Mouse (Mus musculus) layer of hippocampus, adult 2 months (tissue): ENCODE data around the gene Abr. TPM values are rescaled to one million over a fixed set of nuclear protein-coding genes. Genes with fewer than 3 reads are reported as not detected.

Source experiments
- DNase-seq, 2 experiments: peaks; one replicate each; pipeline ENCODE4 v3.0.0; 2022; ENCODE audit warnings: low spot score in 2 of 2
- H3K27ac ChIP-seq: fragments of 200-600 bp; 2 replicates; pipeline ENCODE4 v1.8.1; 2022
- H3K4me3 ChIP-seq: fragments of 200-600 bp; 2 replicates; pipeline ENCODE4 v1.8.1; 2022; ENCODE audit warnings: mild to moderate bottlenecking
- CTCF ChIP-seq: fragments of 200-600 bp; conservative IDR thresholded peaks from 2 replicates; pipeline ENCODE4 v1.8.1; 2022; ENCODE audit warnings: antibody characterized with exemption, mild to moderate bottlenecking, moderate library complexity
- total RNA-seq, 2 experiments: library from RNA; stranded (reverse); gene quantifications; 2 replicates each; pipeline ENCODE4 v1.2.3; 2021

Gene Abr
- total RNA-seq, 2 experiments from 2014 or later: 528 to 537 TPM

DNA sequence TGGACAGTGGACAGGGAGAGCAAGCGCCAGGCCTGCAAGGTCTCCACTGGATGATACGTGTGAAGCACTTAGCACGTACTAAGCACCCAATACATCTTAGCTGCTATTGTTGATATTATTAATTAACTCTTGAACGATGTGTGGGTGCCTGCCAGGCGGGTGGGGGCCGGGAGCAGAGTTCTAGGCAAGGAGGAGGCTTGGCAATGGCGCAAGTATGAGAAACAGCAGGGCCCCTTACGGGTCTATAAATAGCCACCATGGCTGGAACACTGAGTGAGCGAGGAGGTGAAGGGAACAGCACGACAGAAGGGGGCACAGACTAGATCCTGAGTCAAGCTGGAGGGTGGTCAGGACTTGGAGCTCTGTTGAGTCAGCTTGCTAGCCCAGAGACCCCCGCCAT, 107.0 kb downstream of the Abr start:
- peak overlapping the region; percentile 91 for H3K27ac ChIP-seq
- peak in 1 of 2 experiments; percentile 67 for DNase-seq
- no peak for TF ChIP-seq CTCF
- H3K4me3 ChIP-seq: no peak overlapping the region

DNA sequence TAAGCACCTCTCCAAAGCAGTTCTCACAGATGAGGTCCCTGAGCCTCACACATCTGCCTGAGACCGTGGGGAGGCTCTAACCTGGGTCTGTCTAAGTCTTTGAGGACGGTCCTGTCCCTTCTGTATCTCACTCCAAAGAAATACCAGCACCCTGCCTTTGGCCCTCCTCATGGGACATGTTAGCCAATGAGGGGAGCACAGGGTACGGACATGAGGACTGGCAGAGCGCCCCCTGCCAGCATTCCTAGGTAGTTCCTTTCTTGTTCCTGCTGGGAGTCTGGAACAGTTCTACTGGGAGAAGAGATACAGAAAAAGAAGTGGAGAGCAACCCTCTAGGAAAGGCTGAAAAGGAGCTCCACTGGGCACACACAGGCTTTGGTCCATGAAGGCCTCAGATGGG, 111.1 kb downstream of the Abr start:
- peak overlapping the region; percentile 96; the same call in 1 of the 2 replicates for H3K27ac ChIP-seq
- no peak for DNase-seq
- peak; percentile 73 for TF ChIP-seq CTCF
- H3K4me3 ChIP-seq: no peak overlapping the region

GRCm38 (mm10) chr11:76509751-76510723, 112.1 kb downstream of the Abr start:
- peak overlapping the region; percentile 96 for H3K27ac ChIP-seq
- H3K4me3 ChIP-seq: peak overlapping the region; percentile 61; the same call in 1 of the 2 replicates
- TF ChIP-seq CTCF: no peak
- DNase-seq: no peak

- peak overlapping the region; percentile 96 for H3K27ac ChIP-seq
- peak; percentile 77 to 87 for DNase-seq
- no peak for TF ChIP-seq CTCF
- peak overlapping the region; percentile 61 for H3K4me3 ChIP-seq
Measured at GRCm38 (mm10) chr11:76508831-76509595, 113.1 kb downstream of the Abr start.

- no peak for DNase-seq
- Histone ChIP-seq H3K27ac (peak overlapping the region; percentile 96), H3K4me3 (peak overlapping the region; percentile 61)
- no peak for TF ChIP-seq CTCF
Measured at GRCm38 (mm10) chr11:76508125-76508524, 114.0 kb downstream of the Abr start.

DNA sequence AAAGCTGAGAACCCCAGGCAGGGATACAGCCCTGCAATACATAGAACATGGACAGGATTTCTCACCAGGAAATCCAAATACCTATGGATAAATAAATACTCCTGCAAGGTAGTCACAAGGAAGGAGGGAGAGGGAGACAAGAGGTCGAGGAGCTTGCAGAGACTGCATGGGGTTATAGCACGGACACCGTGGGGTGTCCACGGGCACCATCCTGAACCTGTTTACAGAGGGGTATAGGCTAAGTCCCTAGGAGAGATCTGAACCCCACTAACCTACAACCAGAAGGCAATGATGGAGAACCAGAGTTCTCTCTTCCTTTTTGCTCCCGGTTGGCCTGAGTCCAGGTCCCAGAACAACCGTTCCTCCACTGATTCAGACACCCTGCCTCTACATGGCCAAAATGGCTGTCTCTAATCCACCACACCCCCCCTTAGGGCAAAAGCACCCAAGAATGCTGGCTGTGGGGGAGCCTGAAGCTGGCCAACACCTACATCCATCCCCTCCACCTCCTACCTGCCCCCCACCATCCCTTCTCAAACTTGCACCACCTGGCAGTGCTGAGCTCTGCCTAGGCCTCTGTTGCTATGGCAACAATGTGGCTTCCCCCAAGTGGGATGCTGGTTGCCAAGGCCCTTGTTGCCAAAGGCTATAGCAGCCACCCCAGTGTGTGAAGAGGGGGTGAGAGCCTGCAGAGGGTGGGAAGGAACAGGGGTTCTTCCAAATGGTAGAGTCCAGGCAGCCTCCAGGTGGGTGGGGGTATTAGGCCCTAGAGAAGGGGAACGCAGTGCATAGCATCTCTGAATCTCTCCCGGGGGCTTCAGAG, 114.6 kb downstream of the Abr start:
- no peak for TF ChIP-seq CTCF
- H3K27ac ChIP-seq: peak overlapping the region; percentile 96
- peak overlapping the region; percentile 61 for H3K4me3 ChIP-seq
- DNase-seq: peak; percentile 67 to 84

- H3K4me3 ChIP-seq: peak overlapping the region; percentile 61
- TF ChIP-seq CTCF: peak; percentile 83
- peak overlapping the region; percentile 96 for H3K27ac ChIP-seq
- DNase-seq: peak; percentile 83 to 87
Measured at GRCm38 (mm10) chr11:76506514-76507228, 115.4 kb downstream of the Abr start.

GRCm38 (mm10) chr11:76505106-76505505, 117.0 kb downstream of the Abr start:
- TF ChIP-seq CTCF: no peak
- H3K4me3 ChIP-seq: peak overlapping the region; percentile 61
- no peak for DNase-seq
- peak overlapping the region; percentile 96; the same call in 1 of the 2 replicates for H3K27ac ChIP-seq

DNA sequence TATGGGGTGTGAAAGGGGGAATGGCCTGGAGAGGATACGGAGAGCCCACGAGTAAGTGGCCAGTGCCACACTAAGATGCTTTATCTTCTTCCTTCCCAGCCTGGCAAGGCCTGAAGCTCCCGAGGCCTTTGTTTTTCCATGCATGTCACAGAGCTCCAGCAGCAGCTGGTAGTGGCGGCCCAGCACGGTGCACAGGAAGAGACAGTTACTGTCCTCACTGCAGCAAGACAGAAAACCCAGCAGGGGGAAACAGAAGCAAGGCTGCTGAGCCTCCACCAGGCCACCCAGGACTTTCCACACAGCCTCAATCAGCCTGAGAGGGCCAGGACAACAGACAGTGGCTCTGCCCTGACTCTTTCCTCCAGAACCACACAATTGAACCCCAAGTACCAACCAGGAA, 118.1 kb downstream of the Abr start:
- Histone ChIP-seq H3K4me3 (peak overlapping the region; percentile 61), H3K27ac (peak overlapping the region; percentile 40; the same call in 1 of the 2 replicates)
- no peak for DNase-seq
- 0 out of 2 replicates have a peak, but pooled peaks have one; percentile 15 for TF ChIP-seq CTCF

DNA sequence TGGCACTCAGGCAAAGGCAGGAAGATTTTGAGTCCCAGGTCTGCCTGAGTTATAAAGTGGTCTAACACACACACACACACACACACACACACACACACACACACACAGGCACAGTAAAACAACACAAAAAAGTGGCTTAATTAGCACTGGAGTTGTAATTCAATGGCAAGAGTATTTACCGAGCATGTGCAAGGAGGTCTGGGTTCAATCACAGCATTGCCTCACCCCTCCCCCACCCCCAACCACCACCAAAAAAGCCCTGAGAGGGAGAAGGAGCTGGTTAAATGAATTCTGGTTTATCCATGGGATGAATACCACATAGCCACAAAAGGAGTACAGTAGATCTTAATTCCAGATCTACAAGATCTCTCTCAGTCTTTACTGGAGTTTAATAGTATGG, 122.1 kb downstream of the Abr start:
- Histone ChIP-seq H3K4me3 (no peak overlapping the region), H3K27ac (peak overlapping the region; percentile 43; the same call in 1 of the 2 replicates)
- DNase-seq: no peak
- no peak for TF ChIP-seq CTCF

DNA sequence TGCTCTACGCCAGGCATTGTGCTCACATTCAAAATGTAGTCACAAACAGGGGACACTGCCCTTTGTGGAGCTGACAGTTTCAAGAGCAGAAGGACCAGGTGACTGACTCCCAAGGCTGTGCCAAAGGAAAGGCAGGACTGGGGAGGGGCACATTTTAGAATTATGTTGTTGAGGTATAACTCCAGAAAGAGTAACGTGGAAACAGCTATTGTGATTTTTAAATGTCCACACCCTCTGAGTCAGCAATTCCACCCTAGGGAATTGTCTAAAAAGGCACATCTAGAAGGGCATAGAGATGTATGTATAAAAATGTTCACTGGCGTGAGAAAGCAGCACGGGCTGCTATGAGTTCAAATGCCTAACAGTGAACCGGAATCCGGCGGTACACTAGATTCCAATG, 122.5 kb downstream of the Abr start:
- Histone ChIP-seq H3K4me3 (no peak overlapping the region), H3K27ac (peak overlapping the region; percentile 43; the same call in 1 of the 2 replicates)
- no peak for TF ChIP-seq CTCF
- no peak for DNase-seq

- no peak for TF ChIP-seq CTCF
- peak overlapping the region; percentile 75 for H3K27ac ChIP-seq
- no peak overlapping the region for H3K4me3 ChIP-seq
- DNase-seq: no peak
Measured at GRCm38 (mm10) chr11:76497769-76498152, 124.4 kb downstream of the Abr start.
